ENCODE assay signal across 12 mouse cellular contexts in genomic region chr4:98586303-98586702, GRCm38 (mm10).
"Had no signal": no experiment of that assay in that cellular context is flagged by ENCODE, and none has a peak within 500 bp of the region (broad histone marks: within the 10 kb centered on the region; RNA-seq: fewer than 3 reads in every experiment).

No protein-coding gene starts in this region.

- ATAC-seq: liver, embryonic 12.5 days; midbrain, embryonic 13.5 days; midbrain, embryonic 16.5 days had no signal

- DNase-seq: kidney, postnatal 14 days; kidney, postnatal 4 days; left cerebral cortex, postnatal 4 days; lung, adult 18-20 months; lung, postnatal 10 days; lung, postnatal 36 days; thymus, adult 2 months; thymus, postnatal 14 days; thymus, postnatal 4 days had no signal
